In the genomic region with DNA sequence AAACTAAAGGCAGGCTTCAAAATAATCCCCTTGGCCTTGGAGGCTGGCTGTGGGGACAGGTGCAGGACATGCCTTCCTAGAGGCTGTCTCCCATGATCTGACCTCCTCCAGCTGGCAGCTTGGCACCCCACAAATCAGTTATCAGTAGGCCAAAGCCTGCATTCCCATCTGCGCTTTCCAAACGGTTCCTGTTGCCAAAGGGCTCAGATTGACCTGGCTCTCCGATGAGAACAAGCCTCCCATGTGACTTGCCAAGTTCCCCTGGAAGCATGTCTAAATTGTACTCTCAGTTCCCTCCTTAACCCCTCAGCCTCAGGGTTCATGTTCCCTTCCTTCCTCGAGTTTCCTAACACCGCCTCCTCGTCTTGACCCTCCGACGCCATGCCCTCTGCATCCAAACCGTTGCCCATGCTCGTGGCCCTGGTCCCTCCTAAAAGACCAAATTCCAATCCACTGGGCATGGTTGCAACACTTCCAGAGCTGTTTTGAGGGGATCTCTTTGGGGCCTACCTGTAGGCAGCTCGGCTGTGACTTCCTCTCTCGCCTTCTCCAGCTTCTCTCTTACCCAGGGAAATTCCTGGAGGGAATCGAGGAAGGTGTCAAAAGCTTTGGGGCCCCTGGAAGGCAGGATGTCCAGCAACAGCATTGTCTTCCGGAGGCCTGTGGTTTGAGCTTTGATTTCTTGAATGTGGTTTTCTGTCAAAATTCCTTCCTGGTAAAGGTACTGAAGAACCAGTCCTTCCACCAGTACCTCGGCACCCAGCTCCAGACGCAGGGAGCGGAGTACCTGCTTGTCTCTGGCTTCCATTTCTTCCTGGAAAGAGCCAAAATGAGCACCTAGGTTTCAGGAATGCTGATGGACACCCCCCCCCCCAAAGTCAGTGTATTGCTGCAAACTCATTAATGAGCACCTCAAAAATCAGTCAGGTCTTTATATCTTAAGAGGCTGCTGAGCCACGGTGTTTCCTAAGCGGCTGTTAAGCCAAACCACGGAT, we compare ENCODE assay signal across 8 mouse cellular contexts. TPM values are rescaled to one million over a fixed set of nuclear protein-coding genes. Genes with fewer than 3 reads are reported as not detected.
DNase-seq lines count a peak whose midpoint lies in the region; ATAC-seq and TF ChIP-seq lines count a peak whose summit lies in the region.

No protein-coding gene starts in this region.

- DNase-seq in adipocyte (ENCODE audit: low spot score) = peak; percentile 86
- DNase-seq in fat pad, adult 2 months (ENCODE audit: extremely low read depth, low read depth, low spot score) = peak; percentile 84
- peak; percentile 65 for DNase-seq in heart, postnatal 0 days (ENCODE audit: low spot score)
- DNase-seq in kidney, postnatal 14 days = peak; percentile 54
- peak; percentile 87 for DNase-seq in lung, postnatal 36 days
- peak; percentile 6 for DNase-seq in splenic B cell, adult 2 months (ENCODE audit: low read depth, low spot score)
- DNase-seq in natural killer cell, adult 2 months (ENCODE audit: low spot score in 2 of 2) = no peak

- WGBS in heart, postnatal 0 days = 54% methylated on average over 20 of the region's 20 CpGs

- H3K4me1 ChIP-seq in E14TG2a.4 (replicated peaks; ENCODE audit: low read depth, low read length) = peaks cover 64% of the 10 kb centered on the region
- H3K4me1 ChIP-seq in heart, postnatal 0 days (ENCODE audit: control insufficient read depth, insufficient read depth) = peaks cover 31% of the 10 kb centered on the region

- TF ChIP-seq EP300 in heart, postnatal 0 days (IDR thresholded peaks at IDR 0.05; ENCODE audit: low read depth) = 0 out of 2 replicates have a peak, but pooled peaks have one; percentile 32

- peak overlapping the region; percentile 83 for H3K4me2 ChIP-seq in heart, postnatal 0 days (ENCODE audit: low read depth, low read length)

- H3K4me3 ChIP-seq in E14TG2a.4 (replicated peaks; ENCODE audit: low read length) = peak overlapping the region; percentile 87
- peak overlapping the region; percentile 71 for H3K4me3 ChIP-seq in heart, postnatal 0 days (ENCODE audit: low read depth, low read length)

- no peaks in the 10 kb centered on the region for H3K27me3 ChIP-seq in E14TG2a.4 (ENCODE audit: insufficient read depth, low read length)
- H3K27me3 ChIP-seq in heart, postnatal 0 days (ENCODE audit: control insufficient read depth, insufficient read depth, low read length) = no peaks in the 10 kb centered on the region
- H3K27me3 ChIP-seq in splenic B cell, adult 2 months (ENCODE audit: control insufficient read depth, insufficient read depth, low read length, poor library complexity, severe bottlenecking) = no peaks in the 10 kb centered on the region

- peak overlapping the region; percentile 88; the same call in 1 of the 2 replicates for H3K9ac ChIP-seq in heart, postnatal 0 days (replicated peaks; ENCODE audit: low read depth, low read length)

- ATAC-seq in heart, postnatal 0 days (ENCODE audit: insufficient read depth, low read depth) = no peak

- peaks cover 22% of the 10 kb centered on the region for H3K36me3 ChIP-seq in E14TG2a.4 (ENCODE audit: insufficient read depth, low read length)
- 0 out of 2 replicates have a peak, but pooled peaks cover 3% of the 10 kb centered on the region for H3K36me3 ChIP-seq in heart, postnatal 0 days (replicated peaks; ENCODE audit: control insufficient read depth, insufficient read depth, low read length)
- no peaks in the 10 kb centered on the region for H3K36me3 ChIP-seq in splenic B cell, adult 2 months (ENCODE audit: control insufficient read depth, insufficient read depth, low read length, poor library complexity, severe bottlenecking)

- TF ChIP-seq CTCF in E14TG2a.4 (conservative IDR thresholded peaks at IDR 0.05; ENCODE audit: low read length) = no peak
- no peak for TF ChIP-seq CTCF in heart, postnatal 0 days (IDR thresholded peaks at IDR 0.05; ENCODE audit: low read depth)

- H3K27ac ChIP-seq in heart, postnatal 0 days (ENCODE audit: low read depth) = peak overlapping the region; percentile 99

- H3K9me3 ChIP-seq in E14TG2a.4 (ENCODE audit: low read length) = peaks cover 6% of the 10 kb centered on the region; the same call in 1 of the 2 replicates
- H3K9me3 ChIP-seq in heart, postnatal 0 days (replicated peaks; ENCODE audit: control insufficient read depth, low read length) = no peaks in the 10 kb centered on the region

RNA-seq across cellular contexts. Expression of gene Cradd, which starts 1.6 kb away (rescaled TPM):
- total RNA-seq in heart, postnatal 0 days (2014; rRNA removed; ENCODE audit: low replicate concordance) = 20.1 and 21.1 TPM in 2 replicates
- polyA plus RNA-seq in heart, postnatal 0 days (2015; fragmentation: Nextera tagmentation; extraction: Ambion mirVana) = 11.6 and 12.2 TPM in 2 replicates

Comparison
In these comparisons a context has a peak if more than half of its experiments do, and no peak if none do; other contexts are left out.
1. DNase-seq: peak in adipocyte (single experiment), fat pad, adult 2 months (single experiment), heart, postnatal 0 days (single experiment), kidney, postnatal 14 days (single experiment), lung, postnatal 36 days (single experiment) and splenic B cell, adult 2 months (single experiment); none in natural killer cell, adult 2 months (0 of 2).